Mouse (Mus musculus) bone marrow macrophage, adult 2 months (primary cell): ENCODE measurements around the gene Hoxd4. TPM values are rescaled to one million over a fixed set of nuclear protein-coding genes. Genes with fewer than 3 reads are reported as not detected.

Experiments
- H3K27ac ChIP-seq: 2 replicates; pipeline ENCODE4 v1.5.1; 2012; ENCODE audit warnings: low read depth, low read length; ENCODE audit not compliant: insufficient read depth
- H3K4me1 ChIP-seq: 2 replicates; pipeline ENCODE4 v1.6.1; 2012; ENCODE audit warnings: low read length; ENCODE audit not compliant: control insufficient read depth, insufficient read depth
- H3K4me3 ChIP-seq: 2 replicates; pipeline ENCODE4 v1.5.1; 2012; ENCODE audit warnings: mild to moderate bottlenecking, low read length, moderate library complexity; ENCODE audit not compliant: insufficient read depth
- CTCF ChIP-seq: IDR thresholded peaks from 2 replicates; pipeline ENCODE4 v1.5.1; 2012; ENCODE audit warnings: low read depth, mild to moderate bottlenecking, low read length, moderate library complexity
- POLR2A ChIP-seq: IDR thresholded peaks from 2 replicates; pipeline ENCODE4 v1.6.1; 2012; ENCODE audit warnings: mild to moderate bottlenecking, low read depth, low read length, borderline replicate concordance
- polyA plus RNA-seq: library from polyadenylated mRNA; stranded (reverse); fragments of >200 nt; gene quantifications from 2 replicates; pipeline ENCODE4 v1.2.4, GENCODE M21; 2012; ENCODE audit not compliant: missing spikeins, insufficient read depth, insufficient read length

Gene Hoxd4
- polyA plus RNA-seq, 1 experiment = not detected

- TF ChIP-seq CTCF (no peak), POLR2A (no peak)
- peaks cover 2% of the 10 kb centered on the region; the same call in 1 of the 2 replicates for H3K4me1 ChIP-seq
- H3K27ac ChIP-seq = no peak overlapping the region
- H3K4me3 ChIP-seq = no peak overlapping the region
Observed at GRCm38 (mm10) chr2:74733765-74734164, 22.0 kb downstream of the Hoxd4 start.

- H3K27ac ChIP-seq = no peak overlapping the region
- H3K4me3 ChIP-seq = no peak overlapping the region
- H3K4me1 ChIP-seq = peaks cover 2% of the 10 kb centered on the region; the same call in 1 of the 2 replicates
- TF ChIP-seq CTCF = no peak
- TF ChIP-seq POLR2A = no peak
Observed at GRCm38 (mm10) chr2:74734451-74734850, 22.7 kb downstream of the Hoxd4 start.

DNA sequence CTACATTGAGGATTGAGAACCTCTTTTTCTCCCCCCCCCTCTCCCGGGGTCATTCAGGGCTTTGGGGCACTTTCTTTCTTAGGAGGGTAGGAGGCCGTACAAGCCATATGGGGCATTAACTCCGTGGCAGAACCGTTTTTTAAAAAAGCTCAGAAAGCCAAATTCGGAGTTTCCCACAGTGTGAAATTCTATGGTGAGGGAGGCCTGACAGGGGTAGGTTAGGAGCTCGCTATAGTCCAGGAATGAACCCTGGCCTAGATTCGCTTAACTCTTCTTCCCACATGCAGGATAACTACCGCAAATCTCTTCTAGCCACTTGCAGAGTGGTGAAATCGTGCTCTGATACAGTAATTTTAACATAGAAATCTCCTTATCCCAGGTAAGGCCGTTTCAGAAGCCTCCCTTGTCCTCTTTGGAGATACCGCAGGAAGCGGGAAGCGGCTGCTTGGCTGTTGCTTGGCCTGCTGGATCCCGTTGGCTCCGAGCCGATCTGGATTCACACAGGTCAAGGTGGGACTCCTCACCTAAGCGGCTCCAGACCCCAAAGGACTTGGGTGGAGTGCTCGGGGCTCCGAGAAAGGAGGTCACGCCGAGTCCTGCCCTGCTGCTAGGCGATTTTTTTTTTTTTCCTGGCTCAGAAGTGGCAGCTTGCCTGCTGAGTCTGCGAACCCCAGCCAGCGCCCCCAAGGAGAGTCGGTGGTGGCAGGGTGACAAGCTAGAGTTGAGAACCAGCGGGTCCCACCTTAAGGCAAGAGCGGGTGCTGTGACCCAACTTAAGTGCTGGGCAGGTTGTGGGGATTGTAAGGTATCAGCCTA lies 23.5 kb downstream of the Hoxd4 start:
- H3K27ac ChIP-seq = no peak overlapping the region
- H3K4me3 ChIP-seq = no peak overlapping the region
- H3K4me1 ChIP-seq = peaks cover 2% of the 10 kb centered on the region; the same call in 1 of the 2 replicates
- no peak for TF ChIP-seq CTCF
- TF ChIP-seq POLR2A = no peak

DNA sequence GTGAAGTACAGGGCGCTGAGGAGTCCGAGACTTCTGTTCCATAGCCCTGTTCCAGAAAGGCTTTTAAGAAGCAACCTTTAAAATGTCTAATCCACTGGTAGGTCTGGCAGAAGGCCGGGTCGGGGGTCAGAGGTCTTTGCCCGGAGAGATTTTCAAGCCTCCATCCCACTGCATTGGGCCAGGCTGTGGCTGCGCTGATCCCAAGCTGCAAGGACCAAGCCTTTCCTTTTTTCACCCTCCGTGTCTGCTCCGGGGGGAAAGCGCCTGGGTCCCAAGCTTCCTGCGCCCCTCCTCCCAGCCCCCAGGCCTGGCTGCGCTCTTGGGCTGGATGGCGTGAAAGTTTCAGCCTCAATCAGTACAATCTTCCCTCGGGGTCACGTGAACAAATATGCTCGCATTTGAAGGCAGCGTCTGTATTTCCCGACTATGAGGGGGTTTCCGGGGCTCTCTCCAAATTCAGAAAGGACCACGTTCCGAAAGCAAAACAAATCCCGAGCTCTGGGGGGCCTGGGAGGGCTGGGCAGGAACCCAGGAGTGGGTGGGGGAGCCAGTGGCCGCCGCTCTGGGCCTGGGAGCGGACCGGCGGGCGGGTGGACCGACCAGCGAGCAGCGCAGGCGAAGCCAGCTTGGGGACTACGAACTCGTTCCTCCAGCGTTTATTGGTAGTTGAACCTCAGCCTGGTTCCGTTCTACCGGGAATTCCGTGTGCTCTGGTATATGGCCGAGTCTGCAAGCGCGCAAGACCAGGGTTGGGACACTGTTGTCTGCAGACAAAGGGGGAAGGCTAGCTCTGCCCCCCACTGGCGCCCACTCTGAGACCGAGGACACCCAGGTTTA lies 24.3 kb downstream of the Hoxd4 start:
- TF ChIP-seq POLR2A = no peak
- no peak for TF ChIP-seq CTCF
- no peak overlapping the region for H3K4me3 ChIP-seq
- peaks cover 2% of the 10 kb centered on the region; the same call in 1 of the 2 replicates for H3K4me1 ChIP-seq
- H3K27ac ChIP-seq = no peak overlapping the region

DNA sequence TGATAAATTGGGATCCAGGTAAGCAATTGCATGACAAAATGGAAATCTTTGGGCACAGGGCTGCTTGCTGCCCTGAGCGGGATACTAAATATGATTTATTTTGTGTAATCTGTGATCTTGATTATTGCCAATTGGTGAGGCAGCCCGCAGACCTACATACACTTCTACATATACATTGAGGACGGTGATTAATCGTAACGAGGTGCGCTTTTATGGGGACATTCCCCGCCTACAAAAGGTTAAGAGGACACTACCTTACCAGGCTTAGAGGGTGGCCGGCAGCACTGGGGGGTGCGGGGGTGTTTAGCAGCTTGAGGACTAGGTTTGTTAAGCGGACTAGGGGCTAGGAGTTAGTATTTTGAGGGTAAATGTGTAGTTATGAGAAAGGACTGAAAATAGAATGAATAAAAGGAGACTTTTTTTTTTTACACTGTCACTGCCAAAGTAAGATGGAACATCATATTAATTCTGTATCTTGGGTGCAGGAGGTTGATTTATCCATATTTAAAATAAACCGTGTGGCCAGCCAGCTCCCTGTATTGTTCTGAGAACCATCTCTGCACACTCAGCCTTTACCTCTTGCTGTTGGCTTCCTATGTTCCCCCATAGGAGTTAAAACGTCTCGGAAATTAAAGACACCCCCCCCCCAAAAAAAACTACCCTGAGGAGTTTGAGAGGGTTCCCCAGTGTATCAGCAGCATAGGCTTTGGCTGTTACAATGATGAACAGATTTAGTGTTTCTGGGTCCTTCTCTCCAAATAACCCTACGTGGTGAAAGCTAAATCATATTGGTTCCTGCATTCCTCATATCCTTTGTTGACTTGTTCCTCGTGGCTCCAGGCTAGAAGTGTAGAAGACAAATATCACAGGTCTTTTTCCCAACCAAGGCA lies 25.2 kb downstream of the Hoxd4 start:
- Histone ChIP-seq H3K27ac (no peak overlapping the region), H3K4me3 (no peak overlapping the region), H3K4me1 (peaks cover 2% of the 10 kb centered on the region; the same call in 1 of the 2 replicates)
- TF ChIP-seq CTCF = no peak
- TF ChIP-seq POLR2A = no peak

DNA sequence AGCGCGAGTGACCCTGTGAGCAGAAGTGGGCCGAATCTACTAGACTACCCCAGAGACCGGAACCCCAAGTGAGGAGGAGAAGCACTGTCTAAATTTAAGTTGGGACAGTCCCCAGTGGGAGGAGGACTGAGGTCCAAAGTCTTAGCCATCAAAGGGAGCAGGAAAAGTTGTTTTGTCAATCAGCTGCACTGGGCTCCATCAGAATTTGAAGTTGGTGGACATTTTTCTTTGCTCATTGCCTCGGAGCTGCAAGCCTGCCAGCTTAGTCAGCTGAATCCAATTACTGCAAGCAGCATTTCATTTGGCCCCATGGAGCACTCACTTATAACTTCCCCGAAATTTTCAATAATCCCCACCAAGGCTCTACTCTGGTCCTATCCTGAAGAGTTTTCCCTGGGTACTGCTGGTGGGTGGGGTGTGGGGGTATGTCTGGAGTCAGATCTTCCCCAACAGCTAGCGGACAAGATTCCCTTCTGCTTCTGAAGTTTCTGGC lies 25.9 kb downstream of the Hoxd4 start:
- Histone ChIP-seq H3K27ac (no peak overlapping the region), H3K4me3 (no peak overlapping the region), H3K4me1 (peaks cover 2% of the 10 kb centered on the region; the same call in 1 of the 2 replicates)
- TF ChIP-seq POLR2A (no peak), CTCF (no peak)

DNA sequence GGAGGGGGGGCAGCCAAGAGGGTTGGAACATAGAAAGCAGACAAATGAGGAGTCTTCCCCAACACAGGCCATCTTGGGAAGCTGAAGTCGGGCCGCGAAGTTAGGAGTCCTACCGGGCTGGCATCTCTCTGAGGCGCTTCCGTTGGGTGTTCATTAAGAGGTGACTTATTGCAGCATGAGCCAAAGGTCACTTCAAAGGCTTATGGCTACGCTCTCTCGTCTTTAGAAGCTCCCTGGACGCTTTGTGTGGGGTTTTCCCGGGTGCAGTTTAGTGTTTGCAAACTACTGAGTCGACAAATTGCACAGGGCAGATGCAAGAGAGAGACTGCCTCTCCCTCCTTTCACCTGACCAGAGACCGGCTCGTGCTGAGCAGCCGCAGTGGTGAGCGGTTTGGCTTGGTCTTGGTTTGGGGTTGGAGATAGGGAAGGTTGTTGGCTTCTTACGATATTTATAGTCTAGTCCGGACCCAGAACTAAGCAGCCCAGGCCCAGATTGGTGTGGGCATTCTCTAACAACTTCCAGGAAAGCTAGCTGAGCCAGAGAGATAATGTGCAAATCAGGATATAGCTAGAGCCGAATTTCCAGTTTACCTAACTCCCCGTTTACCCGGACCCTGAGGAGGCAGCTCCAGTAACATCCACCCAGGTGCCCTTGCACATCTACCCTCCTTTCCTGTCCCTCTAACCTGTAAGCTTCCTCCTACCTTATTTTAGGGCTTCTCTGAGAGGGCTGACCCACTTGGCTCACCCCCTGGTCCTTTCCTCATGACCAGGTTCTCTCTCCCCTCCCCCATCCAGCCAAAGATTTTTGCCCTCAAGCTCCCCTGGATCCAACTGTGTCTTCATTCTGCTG lies 27.1 kb downstream of the Hoxd4 start:
- TF ChIP-seq CTCF (no peak), POLR2A (no peak)
- H3K27ac ChIP-seq = no peak overlapping the region
- no peaks in the 10 kb centered on the region for H3K4me1 ChIP-seq
- H3K4me3 ChIP-seq = no peak overlapping the region

DNA sequence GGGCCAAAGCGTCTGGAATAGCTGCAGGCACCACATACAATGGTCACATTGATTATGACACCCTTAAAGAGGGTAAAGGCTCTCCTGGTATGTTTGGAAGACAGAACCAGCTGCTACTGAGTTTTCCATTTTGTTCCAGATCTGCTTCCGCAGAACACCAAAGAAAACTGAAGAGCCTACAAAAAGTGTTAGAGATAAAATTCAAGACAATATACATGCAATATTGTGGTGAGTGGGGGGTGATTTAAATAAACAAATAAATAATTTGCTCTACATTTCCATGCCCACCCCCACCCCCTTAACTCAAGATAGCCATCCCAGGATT lies 27.7 kb downstream of the Hoxd4 start:
- Histone ChIP-seq H3K27ac (no peak overlapping the region), H3K4me3 (no peak overlapping the region)
- TF ChIP-seq CTCF = no peak
- TF ChIP-seq POLR2A = no peak

GRCm38 (mm10) chr2:74739869-74740268 lies 28.1 kb downstream of the Hoxd4 start:
- no peak overlapping the region for H3K4me3 ChIP-seq
- TF ChIP-seq CTCF (no peak), POLR2A (no peak)
- H3K27ac ChIP-seq = no peak overlapping the region
- H3K4me1 ChIP-seq = no peaks in the 10 kb centered on the region

More for the DNA sequence above, 27.7 kb downstream of the Hoxd4 start:
- H3K4me1 ChIP-seq = no peaks in the 10 kb centered on the region
